Mouse (Mus musculus) ES-E14 (cell line): ENCODE data around the gene Sorcs3. TPM values are rescaled to one million over a fixed set of nuclear protein-coding genes. Genes with fewer than 3 reads are reported as not detected.
A peak's percentile ranks its signal among the peaks of the same experiment; 100 is the strongest.

Experiments
- DNase-seq: peaks from one replicate; pipeline ENCODE4 v3.0.0-alpha.2; 2013; ENCODE audit warnings: low read depth, low spot score
- H3K27ac ChIP-seq: 2 replicates; pipeline ENCODE4 v1.5.1; 2012; ENCODE audit warnings: low read depth, mild to moderate bottlenecking, low read length, moderate library complexity, mixed read lengths; ENCODE audit not compliant: poor library complexity, insufficient read depth, severe bottlenecking
- H3K36me3 ChIP-seq: 2 replicates; pipeline ENCODE4 v1.6.1; 2012; ENCODE audit warnings: mild to moderate bottlenecking, low read length, moderate library complexity, mixed read lengths; ENCODE audit not compliant: control insufficient read depth, poor library complexity, insufficient read depth, severe bottlenecking
- H3K4me1 ChIP-seq, 2 experiments: fragments of 150-350 bp in 1 of 2; sonication (generic) in 1 of 2; 2 replicates each; pipeline ENCODE4 v1.6.1; 2012; ENCODE audit warnings: low read length in 2 of 2, mild to moderate bottlenecking in 1 of 2, mixed read lengths in 1 of 2; ENCODE audit not compliant: control insufficient read depth in 2 of 2, insufficient read depth in 2 of 2, poor library complexity in 1 of 2
- H3K4me3 ChIP-seq, 2 experiments: fragments of 150-350 bp in 1 of 2; sonication (generic) in 1 of 2; 2 replicates each; pipeline ENCODE4 v1.5.1; 2012; ENCODE audit warnings: low read length in 2 of 2, low read depth in 1 of 2, mild to moderate bottlenecking in 1 of 2, mixed read lengths in 1 of 2; ENCODE audit not compliant: insufficient read depth in 1 of 2, poor library complexity in 1 of 2, severe bottlenecking in 1 of 2
- H3K9ac ChIP-seq: 2 replicates; pipeline ENCODE4 v1.6.1; 2012; ENCODE audit warnings: low read depth, mild to moderate bottlenecking, low read length, mixed read lengths; ENCODE audit not compliant: poor library complexity, insufficient read depth, severe bottlenecking
- H3K9me3 ChIP-seq: fragments of 150-350 bp; sonication (generic); 2 replicates; pipeline ENCODE4 v1.6.1; 2012; ENCODE audit warnings: low read depth, mild to moderate bottlenecking, low read length; ENCODE audit not compliant: control insufficient read depth, insufficient read depth
- CHD2 ChIP-seq: IDR thresholded peaks from 2 replicates; pipeline ENCODE4 v1.6.1; 2014; ENCODE audit warnings: mild to moderate bottlenecking, low read depth, low read length, inconsistent platforms
- HCFC1 ChIP-seq: IDR thresholded peaks from 2 replicates; pipeline ENCODE4 v1.6.1; 2012; ENCODE audit warnings: low read length, inconsistent platforms, borderline replicate concordance; ENCODE audit not compliant: insufficient read depth
- MAFK ChIP-seq: IDR thresholded peaks from 2 replicates; pipeline ENCODE4 v1.6.1; 2014; ENCODE audit warnings: mild to moderate bottlenecking, low read depth, low read length, inconsistent platforms; ENCODE audit not compliant: insufficient read depth
- ZC3H11A ChIP-seq: IDR thresholded peaks from 2 replicates; pipeline ENCODE4 v1.6.1; 2012; ENCODE audit warnings: low read depth, mild to moderate bottlenecking, inconsistent platforms, low read length, borderline replicate concordance
- ZNF384 ChIP-seq: IDR thresholded peaks from 2 replicates; pipeline ENCODE4 v1.6.1; 2012; ENCODE audit warnings: low read depth, low read length, inconsistent platforms
- in situ Hi-C, 2 experiments: fragments of 600-800 bp; cut with MboI; formaldehyde crosslinking; loops; one replicate each; pipeline ENCODE4 v1.15.1; 2025; ENCODE audit warnings: low sequenced_read_pairs in 2 of 2, inconsistent platforms in 1 of 2; ENCODE audit not compliant: unreplicated experiment in 2 of 2
- total RNA-seq: library from RNA; depleted of rRNA; stranded (reverse); fragments of 300-350 nt; gene quantifications from 2 replicates; pipeline ENCODE4 v1.2.3, GENCODE M21; 2012

Gene Sorcs3
- total RNA-seq, 1 experiment = not detected

- no peak for TF ChIP-seq ZNF384
- TF ChIP-seq HCFC1 = no peak
- no peak for TF ChIP-seq ZC3H11A
- TF ChIP-seq CHD2 = no peak
- TF ChIP-seq MAFK = no peak
- in situ Hi-C loops = no loop called here
- Histone ChIP-seq H3K9ac (no peak overlapping the region), H3K4me1 (no peaks in the 10 kb centered on the region), H3K4me3 (no peak overlapping the region), H3K36me3 (no peaks in the 10 kb centered on the region), H3K27ac (no peak overlapping the region), H3K9me3 (no peaks in the 10 kb centered on the region)
- no peak for DNase-seq
Observed at GRCm38 (mm10) chr19:48584938-48585560, 379.2 kb downstream of the Sorcs3 start.

DNA sequence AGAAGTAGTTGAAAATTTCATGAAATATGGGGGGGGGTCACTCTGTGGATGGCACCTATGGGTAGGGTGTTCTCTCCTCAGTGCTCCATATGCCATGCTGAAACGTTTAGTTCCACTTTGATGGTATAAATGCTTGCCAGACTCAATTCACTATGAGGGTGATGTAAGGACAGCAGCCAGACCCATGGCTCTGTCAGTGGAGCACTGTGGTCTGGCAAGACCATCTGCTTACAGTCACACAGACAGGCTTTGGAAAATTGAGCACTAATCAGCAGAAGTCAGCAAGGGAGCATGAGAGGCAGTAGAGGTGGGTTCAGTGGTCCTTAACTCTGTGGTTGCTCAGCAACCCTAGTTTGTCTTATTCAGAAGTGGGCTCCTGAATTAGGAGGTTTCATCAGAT, 411.1 kb downstream of the Sorcs3 start:
- Histone ChIP-seq H3K36me3 (no peaks in the 10 kb centered on the region), H3K4me1 (no peaks in the 10 kb centered on the region), H3K9me3 (no peaks in the 10 kb centered on the region), H3K4me3 (no peak overlapping the region), H3K9ac (no peak overlapping the region), H3K27ac (no peak overlapping the region)
- DNase-seq = no peak
- TF ChIP-seq ZNF384 (no peak), HCFC1 (no peak), CHD2 (no peak), ZC3H11A (no peak), MAFK (no peak)
- in situ Hi-C loops = no loop called here

- no peaks in the 10 kb centered on the region for H3K4me1 ChIP-seq
- no peak overlapping the region for H3K9ac ChIP-seq
- TF ChIP-seq ZNF384 = no peak
- TF ChIP-seq CHD2 = no peak
- no peak for TF ChIP-seq MAFK
- TF ChIP-seq HCFC1 = no peak
- TF ChIP-seq ZC3H11A = no peak
- H3K27ac ChIP-seq = no peak overlapping the region
- peak; percentile 17 for DNase-seq
- H3K9me3 ChIP-seq = no peaks in the 10 kb centered on the region
- in situ Hi-C loops = no loop called here
- no peak overlapping the region for H3K4me3 ChIP-seq
- no peaks in the 10 kb centered on the region for H3K36me3 ChIP-seq
Observed at GRCm38 (mm10) chr19:48630671-48631327, 425.0 kb downstream of the Sorcs3 start.

DNA sequence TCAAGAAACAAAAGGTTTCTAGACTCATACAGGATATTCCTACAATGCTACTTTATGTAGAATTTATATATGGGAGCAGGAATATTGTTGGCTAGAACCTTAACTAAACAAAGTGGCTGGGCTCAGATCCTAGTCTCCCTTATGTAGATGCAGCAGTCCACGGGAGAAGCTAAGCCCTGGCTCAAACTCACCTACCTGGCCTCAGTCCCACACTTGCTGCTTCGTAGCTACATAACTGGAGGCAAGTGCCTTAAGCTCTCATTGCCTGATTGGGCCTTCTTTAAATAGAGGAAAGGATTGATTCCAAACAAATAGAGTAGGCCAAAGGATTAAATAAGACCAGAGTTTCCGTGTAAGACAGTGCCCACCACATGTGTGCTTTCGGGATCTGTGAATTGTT, 436.7 kb downstream of the Sorcs3 start:
- no peaks in the 10 kb centered on the region for H3K36me3 ChIP-seq
- H3K9me3 ChIP-seq = no peaks in the 10 kb centered on the region
- in situ Hi-C loops = no loop called here
- DNase-seq = no peak
- no peak for TF ChIP-seq ZNF384
- TF ChIP-seq ZC3H11A = no peak
- TF ChIP-seq MAFK = no peak
- TF ChIP-seq CHD2 = no peak
- TF ChIP-seq HCFC1 = no peak
- no peak overlapping the region for H3K27ac ChIP-seq
- no peaks in the 10 kb centered on the region for H3K4me1 ChIP-seq
- no peak overlapping the region for H3K4me3 ChIP-seq
- no peak overlapping the region for H3K9ac ChIP-seq
